Mouse (Mus musculus) heart, postnatal 0 days (tissue): ENCODE data around the gene Serpinf1.

Source experiments
- CTCF ChIP-seq: IDR thresholded peaks from 2 replicates; pipeline ENCODE4 v1.5.1; 2016; ENCODE audit warnings: antibody characterized with exemption, control low read depth, low read depth
- EP300 ChIP-seq: IDR thresholded peaks from 2 replicates; pipeline ENCODE4 v1.6.1; 2016; ENCODE audit warnings: antibody characterized with exemption, low read depth

GRCm38 (mm10) chr11:75434138-75434537, 11.6 kb upstream of the Serpinf1 start:
- TF ChIP-seq CTCF (no peak), EP300 (no peak)
